Mouse (Mus musculus) heart, postnatal 0 days (tissue): ENCODE measurements around the gene Tex19.2. TPM values are rescaled to one million over a fixed set of nuclear protein-coding genes. Genes with fewer than 3 reads are reported as not detected.

Experiments
- ATAC-seq: fragments of 200-750 bp; cut with Nextera tagmentation; 2 replicates; pipeline ENCODE4 v1.8.0; 2017; ENCODE audit warnings: low read depth, moderate number of reproducible peaks, moderate library complexity; ENCODE audit not compliant: insufficient read depth
- DNase-seq: peaks from one replicate; pipeline ENCODE4 v3.0.0-alpha.2; 2016; ENCODE audit warnings: low spot score
- H3K27ac ChIP-seq: fragments of 300-500 bp; sonication (generic); 2 replicates; pipeline ENCODE4 v1.5.1; 2014; ENCODE audit warnings: low read depth, mild to moderate bottlenecking
- H3K27me3 ChIP-seq: fragments of 300-500 bp; sonication (generic); 2 replicates; pipeline ENCODE4 v1.6.1; 2014; ENCODE audit warnings: low read length, mixed read lengths; ENCODE audit not compliant: control insufficient read depth, insufficient read depth
- H3K36me3 ChIP-seq: fragments of 300-500 bp; sonication (generic); replicated peaks from 2 replicates; pipeline ENCODE4 v1.6.1; 2014; ENCODE audit warnings: low read length, mixed read lengths; ENCODE audit not compliant: control insufficient read depth, insufficient read depth
- H3K4me1 ChIP-seq: fragments of 300-500 bp; sonication (generic); 2 replicates; pipeline ENCODE4 v1.6.1; 2014; ENCODE audit warnings: antibody characterized with exemption; ENCODE audit not compliant: control insufficient read depth, insufficient read depth
- H3K4me2 ChIP-seq: fragments of 300-500 bp; sonication (generic); 2 replicates; pipeline ENCODE4 v1.6.1; 2014; ENCODE audit warnings: low read depth, mild to moderate bottlenecking, low read length, moderate library complexity
- H3K4me3 ChIP-seq: fragments of 300-500 bp; sonication (generic); 2 replicates; pipeline ENCODE4 v1.5.1; 2014; ENCODE audit warnings: low read depth, low read length
- H3K9ac ChIP-seq: fragments of 300-500 bp; sonication (generic); replicated peaks from 2 replicates; pipeline ENCODE4 v1.6.1; 2014; ENCODE audit warnings: low read depth, low read length, mixed read lengths
- H3K9me3 ChIP-seq: fragments of 300-500 bp; sonication (generic); replicated peaks from 2 replicates; pipeline ENCODE4 v1.6.1; 2016; ENCODE audit warnings: low read length; ENCODE audit not compliant: control insufficient read depth
- CTCF ChIP-seq: IDR thresholded peaks from 2 replicates; pipeline ENCODE4 v1.5.1; 2016; ENCODE audit warnings: antibody characterized with exemption, control low read depth, low read depth
- EP300 ChIP-seq: IDR thresholded peaks from 2 replicates; pipeline ENCODE4 v1.6.1; 2016; ENCODE audit warnings: antibody characterized with exemption, low read depth
- WGBS: fragments of 180-500 bp; shearing (Covaris S2); extraction: QIAGEN DNeasy Blood & Tissue Kit; methylation state at CpG from one replicate; pipeline ENCODE4 v1.1.7; 2014; 5-methylcytosine and 5-hydroxymethylcytosine counted together
- polyA plus RNA-seq: library from polyadenylated mRNA; unstranded; fragments of >200 nt; fragmentation: Nextera tagmentation; extraction: Ambion mirVana; gene quantifications from 2 replicates; pipeline ENCODE4 v1.2.1, GENCODE M21; 2015
- total RNA-seq: library from RNA; depleted of rRNA; stranded (reverse); fragments of >200 nt; gene quantifications from 2 replicates; pipeline ENCODE4 v1.2.3, GENCODE M21; 2014; ENCODE audit warnings: low replicate concordance

Tex19.2 gene
- total and polyA plus RNA-seq, 2 experiments from 2014 or later: not detected

DNA sequence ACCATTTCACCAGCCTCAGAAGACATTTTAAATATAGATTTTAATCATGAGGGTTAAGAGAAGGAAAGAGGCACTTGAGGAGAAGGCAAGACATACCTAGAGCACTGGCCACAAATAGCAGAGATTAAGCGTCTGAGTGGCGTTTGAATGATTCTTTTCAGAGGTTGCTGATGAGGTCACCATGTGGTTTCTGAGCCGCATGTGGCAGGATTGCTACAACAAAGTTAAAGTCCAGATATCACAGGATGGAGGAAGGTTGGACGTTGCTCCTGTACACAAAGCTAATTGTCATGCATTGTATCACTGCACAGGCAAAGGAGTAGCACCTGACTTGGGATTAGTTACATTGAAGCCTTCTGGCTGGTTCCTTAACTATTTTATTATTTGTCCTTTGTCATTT, 32.2 kb downstream of the Tex19.2 start:
- Histone ChIP-seq H3K4me3 (no peak overlapping the region), H3K9ac (no peak overlapping the region), H3K27me3 (no peaks in the 10 kb centered on the region), H3K36me3 (no peaks in the 10 kb centered on the region), H3K4me1 (no peaks in the 10 kb centered on the region), H3K9me3 (no peaks in the 10 kb centered on the region), H3K4me2 (no peak overlapping the region), H3K27ac (no peak overlapping the region)
- WGBS: 29% methylated on average over 4 of the region's 4 CpGs
- no peak for ATAC-seq
- DNase-seq: no peak
- no peak for TF ChIP-seq EP300
- TF ChIP-seq CTCF: no peak

DNA sequence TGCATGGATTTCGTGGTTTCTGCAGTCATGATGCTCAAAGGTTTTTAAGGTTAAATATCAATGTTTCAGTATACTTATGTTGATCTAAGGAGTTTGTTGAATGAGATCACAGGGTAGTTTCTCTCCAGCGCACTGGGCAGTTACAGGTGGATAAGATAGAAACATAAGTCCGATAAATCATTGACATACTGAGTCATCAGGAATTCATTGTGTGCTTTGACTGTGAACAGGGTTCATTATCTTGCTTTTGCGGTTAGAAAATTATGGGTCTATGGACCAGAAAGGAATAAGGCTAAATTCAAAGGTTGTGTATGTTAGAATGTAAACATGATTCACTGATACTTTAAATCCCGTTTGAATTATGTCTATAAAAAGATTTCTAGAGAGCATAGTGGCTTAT, 33.3 kb downstream of the Tex19.2 start:
- no peak overlapping the region for H3K9ac ChIP-seq
- H3K36me3 ChIP-seq: no peaks in the 10 kb centered on the region
- DNase-seq (no peak), ATAC-seq (no peak)
- no peaks in the 10 kb centered on the region for H3K9me3 ChIP-seq
- no peaks in the 10 kb centered on the region for H3K4me1 ChIP-seq
- H3K4me3 ChIP-seq: no peak overlapping the region
- WGBS: 64% methylated on average over 5 of the region's 5 CpGs
- H3K4me2 ChIP-seq: no peak overlapping the region
- H3K27me3 ChIP-seq: no peaks in the 10 kb centered on the region
- no peak overlapping the region for H3K27ac ChIP-seq
- TF ChIP-seq CTCF: no peak

DNA sequence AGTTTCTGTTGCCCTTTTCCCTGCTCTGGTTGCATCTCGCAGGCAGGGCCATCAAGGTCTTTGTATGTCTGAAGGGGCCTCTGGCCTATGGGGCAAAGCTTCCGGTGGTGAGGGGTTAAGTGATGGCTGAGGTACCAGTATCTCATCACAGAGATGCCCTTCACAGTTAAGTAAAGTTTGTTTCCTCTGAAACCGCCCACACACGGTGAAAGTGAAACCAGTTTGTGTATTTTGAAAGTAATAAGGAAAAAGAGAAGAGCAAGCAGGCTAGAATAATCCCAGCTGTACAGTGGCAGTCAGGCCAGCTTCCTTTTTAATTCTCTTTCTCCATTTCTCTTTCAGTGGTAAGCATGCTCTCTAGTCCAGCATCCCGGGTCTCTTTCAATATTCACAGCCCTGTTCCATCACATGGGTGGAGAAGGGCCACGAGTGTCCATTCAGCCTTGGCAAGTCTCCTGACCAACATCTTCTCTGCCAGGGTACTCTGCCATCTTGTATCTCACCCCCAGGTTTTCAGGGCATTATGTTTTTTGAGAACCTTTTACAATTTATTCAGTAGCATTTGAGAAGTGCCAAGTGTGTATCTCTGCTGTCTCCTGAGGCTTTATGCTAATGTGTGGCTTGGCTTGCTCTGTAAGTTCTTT, 35.5 kb downstream of the Tex19.2 start:
- no peak overlapping the region for H3K27ac ChIP-seq
- no peak overlapping the region for H3K4me2 ChIP-seq
- no peak for TF ChIP-seq EP300
- no peak for TF ChIP-seq CTCF
- H3K9ac ChIP-seq: no peak overlapping the region
- ATAC-seq: no peak
- no peaks in the 10 kb centered on the region for H3K4me1 ChIP-seq
- no peak overlapping the region for H3K4me3 ChIP-seq
- H3K36me3 ChIP-seq: no peaks in the 10 kb centered on the region
- H3K9me3 ChIP-seq: no peaks in the 10 kb centered on the region
- WGBS: 60% methylated on average over 6 of the region's 6 CpGs
- no peak for DNase-seq
- H3K27me3 ChIP-seq: no peaks in the 10 kb centered on the region

DNA sequence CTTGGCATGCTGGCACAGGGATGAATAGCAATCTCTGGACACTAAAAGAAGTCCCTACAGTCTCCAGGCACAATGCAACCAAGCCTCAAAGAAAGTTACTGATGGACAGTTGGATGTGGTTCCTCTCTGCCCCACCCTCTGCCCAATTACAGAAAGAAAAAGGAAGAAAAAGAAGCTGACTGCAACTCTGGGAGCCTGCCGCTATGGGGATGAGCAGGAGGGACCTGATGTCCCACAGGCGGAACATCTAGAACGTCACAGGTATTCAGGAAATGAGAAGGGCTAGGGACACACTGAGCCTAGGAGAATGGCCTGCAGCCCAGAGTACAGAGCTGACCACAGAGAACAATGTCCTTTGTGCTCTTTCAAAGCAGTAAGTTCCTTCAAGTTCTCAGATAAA, 36.2 kb downstream of the Tex19.2 start:
- no peak for ATAC-seq
- no peak for DNase-seq
- Histone ChIP-seq H3K9ac (no peak overlapping the region), H3K36me3 (no peaks in the 10 kb centered on the region), H3K27ac (no peak overlapping the region), H3K9me3 (0 out of 2 replicates have a peak, but pooled peaks cover 2% of the 10 kb centered on the region), H3K4me3 (no peak overlapping the region), H3K4me2 (no peak overlapping the region), H3K27me3 (no peaks in the 10 kb centered on the region), H3K4me1 (no peaks in the 10 kb centered on the region)
- 78% methylated on average over 3 of the region's 3 CpGs for WGBS
- TF ChIP-seq CTCF (no peak), EP300 (no peak)

DNA sequence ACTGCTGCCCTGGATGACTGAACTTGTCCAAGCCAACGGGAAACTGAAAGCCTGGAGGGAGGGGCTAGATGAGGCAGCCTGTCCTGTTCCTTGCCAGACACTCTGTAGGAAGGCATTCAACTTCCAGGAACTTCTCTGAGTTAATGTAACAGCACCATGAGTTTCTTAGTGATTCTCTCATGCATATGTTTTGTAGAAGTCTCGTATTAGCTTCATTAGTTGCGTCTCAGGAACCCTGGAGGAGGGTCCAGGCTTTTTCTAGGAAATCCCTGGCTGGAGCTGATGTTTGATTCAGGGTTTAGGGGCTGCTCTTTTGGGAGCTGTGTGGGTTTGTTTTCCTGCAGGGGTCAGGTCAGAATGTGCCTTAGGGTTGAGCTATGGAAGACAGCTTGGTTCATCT, 37.4 kb downstream of the Tex19.2 start, which contains the start of gene Sectm1a:
Gene Sectm1a, minus strand, starts transcription at position 101 of the 400 bp plus-strand sequence.
- Histone ChIP-seq H3K36me3 (no peaks in the 10 kb centered on the region), H3K4me3 (no peak within 1 kb of the TSS), H3K4me2 (no peak within 1 kb of the TSS), H3K9ac (no peak within 1 kb of the TSS), H3K9me3 (0 out of 2 replicates have a peak, but pooled peaks cover 4% of the 10 kb centered on the region), H3K27me3 (no peaks in the 10 kb centered on the region), H3K27ac (no peak within 1 kb of the TSS), H3K4me1 (no peaks in the 10 kb centered on the region)
- 61% methylated on average over 3 of the region's 3 CpGs for WGBS
- ATAC-seq (no peak), DNase-seq (no peak)
- no peak for TF ChIP-seq EP300
- TF ChIP-seq CTCF: no peak

DNA sequence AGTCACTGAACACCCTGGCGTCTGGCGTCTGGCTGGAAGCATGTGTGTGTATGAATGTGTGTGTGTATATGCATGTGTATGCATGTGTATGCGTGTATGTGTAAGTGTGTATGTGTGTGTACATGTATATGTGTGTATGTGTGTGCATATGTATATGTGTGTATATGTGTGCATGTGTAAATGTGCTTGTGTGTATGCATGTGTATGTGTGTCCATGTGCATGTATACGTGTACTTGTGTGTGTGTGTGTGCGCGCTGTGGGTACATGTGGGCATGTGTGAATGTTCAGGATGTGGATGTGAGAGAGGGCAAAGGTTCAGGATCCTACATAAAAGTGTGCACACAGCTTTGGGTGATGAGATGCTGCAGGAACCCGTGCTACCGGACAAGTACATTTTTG, 38.1 kb downstream of the Tex19.2 start:
- 95% methylated on average over 8 of the region's 8 CpGs for WGBS
- no peak overlapping the region for H3K4me2 ChIP-seq
- DNase-seq (no peak), ATAC-seq (no peak)
- TF ChIP-seq EP300: no peak
- TF ChIP-seq CTCF: no peak
- no peaks in the 10 kb centered on the region for H3K4me1 ChIP-seq
- H3K27me3 ChIP-seq: no peaks in the 10 kb centered on the region
- H3K36me3 ChIP-seq: no peaks in the 10 kb centered on the region
- no peak overlapping the region for H3K4me3 ChIP-seq
- H3K27ac ChIP-seq: no peak overlapping the region
- H3K9ac ChIP-seq: no peak overlapping the region
- 0 out of 2 replicates have a peak, but pooled peaks cover 4% of the 10 kb centered on the region for H3K9me3 ChIP-seq
